Mouse (Mus musculus) bone marrow macrophage, adult 2 months (primary cell): ENCODE measurements around the gene Ccar1. TPM values are rescaled to one million over a fixed set of nuclear protein-coding genes. Genes with fewer than 3 reads are reported as not detected.
A peak's percentile ranks its signal among the peaks of the same experiment; 100 is the strongest.
"Not testable (repeated sequence)": the region's sequence is repeated elsewhere in the genome, so short reads cannot be mapped to it uniquely, and the experiment has no call there.

ENCODE experiments used
- H3K27ac ChIP-seq: 2 replicates; pipeline ENCODE4 v1.5.1; 2012; ENCODE audit warnings: low read depth, low read length; ENCODE audit not compliant: insufficient read depth
- H3K4me1 ChIP-seq: 2 replicates; pipeline ENCODE4 v1.6.1; 2012; ENCODE audit warnings: low read length; ENCODE audit not compliant: control insufficient read depth, insufficient read depth
- H3K4me3 ChIP-seq: 2 replicates; pipeline ENCODE4 v1.5.1; 2012; ENCODE audit warnings: mild to moderate bottlenecking, low read length, moderate library complexity; ENCODE audit not compliant: insufficient read depth
- CTCF ChIP-seq: IDR thresholded peaks from 2 replicates; pipeline ENCODE4 v1.5.1; 2012; ENCODE audit warnings: low read depth, mild to moderate bottlenecking, low read length, moderate library complexity
- POLR2A ChIP-seq: IDR thresholded peaks from 2 replicates; pipeline ENCODE4 v1.6.1; 2012; ENCODE audit warnings: mild to moderate bottlenecking, low read depth, low read length, borderline replicate concordance
- polyA plus RNA-seq: library from polyadenylated mRNA; stranded (reverse); fragments of >200 nt; gene quantifications from 2 replicates; pipeline ENCODE4 v1.2.4, GENCODE M21; 2012; ENCODE audit not compliant: missing spikeins, insufficient read depth, insufficient read length

Ccar1 gene
- polyA plus RNA-seq, 1 experiment: 82.6 TPM

GRCm38 (mm10) chr10:62803296-62803695 is 11.2 kb upstream of the Ccar1 start:
- Histone ChIP-seq H3K27ac (no peak overlapping the region), H3K4me3 (no peak overlapping the region), H3K4me1 (peaks cover 4% of the 10 kb centered on the region)
- TF ChIP-seq POLR2A (no peak), CTCF (no peak)

GRCm38 (mm10) chr10:62794221-62794620 is 2.1 kb upstream of the Ccar1 start:
- no peak overlapping the region for H3K4me3 ChIP-seq
- peaks cover 21% of the 10 kb centered on the region for H3K4me1 ChIP-seq
- TF ChIP-seq CTCF (no peak), POLR2A (no peak)
- no peak overlapping the region for H3K27ac ChIP-seq

GRCm38 (mm10) chr10:62793091-62793453 is 986 bp upstream of the Ccar1 start:
- peak overlapping the region; percentile 88 for H3K4me3 ChIP-seq
- TF ChIP-seq POLR2A (no peak), CTCF (no peak)
- peak overlapping the region; percentile 92 for H3K27ac ChIP-seq
- H3K4me1 ChIP-seq: peaks cover 28% of the 10 kb centered on the region

DNA sequence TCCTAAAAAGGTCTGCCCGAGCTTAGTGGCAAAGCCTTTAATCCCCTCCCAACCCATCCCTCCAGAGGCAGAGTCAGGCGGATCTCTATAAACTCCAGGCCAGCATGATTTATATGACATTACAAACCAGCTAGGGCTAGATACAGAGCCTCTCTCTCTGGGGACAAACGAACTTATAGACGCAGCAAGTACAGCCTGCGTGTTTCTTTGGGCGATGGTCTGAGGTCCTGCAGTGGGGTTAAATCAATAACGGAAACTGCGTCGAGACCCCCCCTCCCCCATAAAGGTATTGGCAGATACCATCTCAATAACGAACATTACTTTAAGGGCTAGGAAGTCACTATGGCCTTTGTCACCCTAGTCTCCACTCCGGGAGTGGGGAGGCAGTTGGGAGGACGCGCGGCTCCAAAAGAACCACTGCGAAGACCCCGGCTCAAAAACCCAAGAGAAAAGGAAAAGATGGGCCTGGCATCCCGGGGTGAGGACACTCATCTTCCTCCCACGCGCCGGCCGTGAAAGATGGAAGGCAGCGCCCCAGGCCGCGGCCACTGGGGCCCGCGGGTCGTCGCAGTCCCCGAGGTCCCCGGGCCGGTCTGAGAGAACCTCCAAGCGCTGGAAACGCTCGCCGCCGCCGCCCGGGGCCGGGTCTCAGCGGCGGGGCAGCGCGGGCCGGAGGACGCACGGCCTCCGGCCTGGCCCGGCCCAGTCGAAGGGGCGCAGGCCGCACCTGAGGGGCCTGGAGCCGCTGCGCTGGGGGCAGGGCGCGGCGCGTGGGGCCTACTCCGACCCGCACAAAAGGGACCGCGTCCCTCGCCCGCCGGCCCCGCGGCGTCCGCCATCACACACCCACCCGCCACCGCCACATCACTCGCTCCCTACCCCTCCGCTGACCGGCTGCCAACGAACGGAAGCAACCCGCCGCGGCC is 572 bp downstream of the Ccar1 start:
- peak overlapping the region; percentile 88 for H3K4me3 ChIP-seq
- TF ChIP-seq POLR2A (no peak; the same call in 1 of the 2 replicates), CTCF (no peak)
- H3K27ac ChIP-seq: peak overlapping the region; percentile 92
- peaks cover 23% of the 10 kb centered on the region for H3K4me1 ChIP-seq

DNA sequence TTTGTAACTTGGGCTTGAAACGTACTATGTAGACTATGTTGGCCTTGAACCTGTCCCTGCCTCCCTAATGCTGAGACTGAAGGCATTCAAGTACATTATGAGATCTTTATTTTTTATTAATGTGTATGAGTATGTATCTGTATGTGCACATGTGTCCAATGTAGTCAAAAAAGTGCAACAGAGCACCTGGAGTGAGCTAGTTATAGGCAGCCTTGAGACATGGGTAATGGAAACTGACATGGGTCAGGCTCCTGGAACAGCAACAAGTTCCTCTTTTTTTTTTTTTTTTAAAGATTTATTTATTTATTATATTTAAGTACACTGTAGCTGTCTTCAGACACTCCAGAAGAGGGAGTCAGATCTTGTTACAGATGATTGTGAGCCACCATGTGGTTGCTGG is 10.3 kb downstream of the Ccar1 start:
- not testable (repeated sequence) for H3K4me3 ChIP-seq

GRCm38 (mm10) chr10:62750781-62751180 is 41.3 kb downstream of the Ccar1 start:
- TF ChIP-seq POLR2A (no peak), CTCF (no peak)
- Histone ChIP-seq H3K4me1 (no peaks in the 10 kb centered on the region), H3K27ac (no peak overlapping the region), H3K4me3 (no peak overlapping the region)

More for the DNA sequence above, 10.3 kb downstream of the Ccar1 start:
- not testable (repeated sequence) for H3K27ac ChIP-seq, H3K4me1 ChIP-seq

DNA sequence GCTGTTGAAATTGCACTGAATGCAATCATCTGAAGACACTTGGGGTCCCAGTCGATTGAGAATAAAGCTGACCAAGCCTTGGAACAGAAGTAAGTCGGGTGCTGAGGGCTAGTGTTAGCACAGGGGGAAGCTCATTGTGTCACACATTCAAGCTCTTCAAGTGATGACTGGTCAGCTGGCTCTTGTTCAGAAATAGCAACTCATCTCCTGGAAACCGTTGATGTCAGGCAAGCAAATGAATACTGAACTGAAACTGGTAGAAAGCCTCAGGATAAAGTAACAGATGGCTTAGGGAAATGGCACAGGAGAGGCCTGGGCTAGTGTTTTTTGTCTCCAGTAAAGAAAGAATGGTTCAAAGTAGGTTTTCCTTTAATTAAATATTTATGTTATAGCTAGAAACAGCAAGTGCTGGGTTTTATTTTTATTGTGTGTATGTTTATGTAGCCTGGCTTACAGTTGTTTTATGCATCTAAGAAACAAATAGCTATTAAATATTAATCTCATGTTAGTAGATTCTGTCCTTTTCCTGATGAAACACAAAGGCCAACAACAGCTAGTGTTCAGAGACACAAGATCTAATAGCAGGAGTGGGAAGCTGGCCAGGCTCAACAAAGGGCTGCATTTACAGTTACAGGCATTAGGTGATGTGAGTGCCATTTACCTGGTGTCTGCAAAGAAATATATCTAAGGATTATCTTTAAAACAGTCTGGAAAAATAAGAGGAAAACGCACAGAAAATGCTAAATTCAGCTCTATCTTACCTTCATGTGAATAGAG is 51.9 kb downstream of the Ccar1 start:
- Histone ChIP-seq H3K4me3 (no peak overlapping the region), H3K27ac (peak overlapping the region; percentile 65), H3K4me1 (peaks cover 13% of the 10 kb centered on the region)
- TF ChIP-seq POLR2A: no peak
- no peak for TF ChIP-seq CTCF

- no peak for TF ChIP-seq POLR2A
- no peak for TF ChIP-seq CTCF
- H3K27ac ChIP-seq: no peak overlapping the region
- peaks cover 13% of the 10 kb centered on the region for H3K4me1 ChIP-seq
- H3K4me3 ChIP-seq: no peak overlapping the region
Measured at GRCm38 (mm10) chr10:62736965-62737688, 55.0 kb downstream of the Ccar1 start.

GRCm38 (mm10) chr10:62730826-62731225 is 61.3 kb downstream of the Ccar1 start:
- no peak overlapping the region for H3K4me3 ChIP-seq
- H3K4me1 ChIP-seq: no peaks in the 10 kb centered on the region
- TF ChIP-seq POLR2A (no peak), CTCF (no peak)
- no peak overlapping the region for H3K27ac ChIP-seq
